Comparison of ENCODE assay signal across 8 mouse cellular contexts in genomic region chr15:102248131-102248811, GRCm38 (mm10). TPM values are rescaled to one million over a fixed set of nuclear protein-coding genes. Genes with fewer than 3 reads are reported as not detected.
DNase-seq lines count a peak whose midpoint lies in the region; ATAC-seq and TF ChIP-seq lines count a peak whose summit lies in the region.

No protein-coding gene starts in this region.

- H3K79me2 ChIP-seq in MEL (ENCODE audit: control insufficient read depth, insufficient read depth, low read length, poor library complexity): no peaks in the 10 kb centered on the region; the same call in 1 of the 2 replicates

- H3K4me3 ChIP-seq in heart, embryonic 14.5 days (ENCODE audit: control insufficient read depth in 1 of 2, insufficient read depth in 1 of 2, low read depth in 1 of 2, low read length in 2 of 2): peak overlapping the region; percentile 61 to 62
- peak overlapping the region; percentile 45 to 66; a peak in 2 of 4 replicates for H3K4me3 ChIP-seq in MEL (ENCODE audit: control insufficient read depth in 1 of 2, insufficient read depth in 1 of 2, low read depth in 2 of 2, low read length in 2 of 2)
- H3K4me3 ChIP-seq in forebrain, postnatal 0 days (ENCODE audit: low read depth, low read length): peak overlapping the region; percentile 66
- H3K4me3 ChIP-seq in midbrain, embryonic 10.5 days: peak overlapping the region; percentile 70

- no peaks in the 10 kb centered on the region for H3K36me3 ChIP-seq in heart, embryonic 14.5 days (ENCODE audit: control insufficient read depth, insufficient read depth, low read length)
- peaks cover 0 to 5% of the 10 kb centered on the region in 2 experiments; a peak in 2 of 4 replicates for H3K36me3 ChIP-seq in MEL (ENCODE audit: control insufficient read depth in 1 of 2, insufficient read depth in 2 of 2, low read length in 2 of 2)
- H3K36me3 ChIP-seq in forebrain, postnatal 0 days (ENCODE audit: insufficient read depth): no peaks in the 10 kb centered on the region
- H3K36me3 ChIP-seq in midbrain, embryonic 10.5 days: no peaks in the 10 kb centered on the region

- ATAC-seq in heart, embryonic 14.5 days (ENCODE audit: insufficient number of reproducible peaks, insufficient read depth, low FRiP score, low read depth): no peak
- no peak for ATAC-seq in forebrain, postnatal 0 days
- ATAC-seq in inflammation-experienced regulatory T-cells, adult 6 months: no peak

- no peak for DNase-seq in heart, postnatal 25 days (ENCODE audit: low spot score)
- no peak for DNase-seq in MEL (ENCODE audit: low read depth, low spot score)
- DNase-seq in forebrain, postnatal 0 days: no peak
- DNase-seq in midbrain, embryonic 10.5 days (ENCODE audit: low spot score): no peak
- DNase-seq in cerebellum, adult 18-20 months: no peak
- DNase-seq in right cerebral cortex, adult 2 months (ENCODE audit: low spot score in 2 of 2): no peak

- WGBS in heart, embryonic 14.5 days: 11% methylated on average over 8 of the region's 8 CpGs
- WGBS in forebrain, postnatal 0 days: 12% methylated on average over 8 of the region's 8 CpGs
- WGBS in midbrain, embryonic 10.5 days: 2% methylated on average over 8 of the region's 8 CpGs

- peak overlapping the region; percentile 98 for H3K4me2 ChIP-seq in heart, embryonic 14.5 days (ENCODE audit: low read length)
- peak overlapping the region; percentile 99 for H3K4me2 ChIP-seq in forebrain, postnatal 0 days (ENCODE audit: low read depth)

- H3K9me3 ChIP-seq in heart, embryonic 14.5 days (ENCODE audit: control insufficient read depth, low read length): no peaks in the 10 kb centered on the region
- no peaks in the 10 kb centered on the region for H3K9me3 ChIP-seq in MEL (replicated peaks; ENCODE audit: insufficient read depth, low read length)
- no peaks in the 10 kb centered on the region for H3K9me3 ChIP-seq in forebrain, postnatal 0 days (ENCODE audit: low read length)
- H3K9me3 ChIP-seq in midbrain, embryonic 10.5 days (replicated peaks): no peaks in the 10 kb centered on the region

- TF ChIP-seq POLR2A in MEL (IDR thresholded peaks at IDR 0.05; ENCODE audit: control insufficient read depth in 1 of 2, insufficient read depth in 1 of 2, low read depth in 1 of 2, low read length in 2 of 2, poor library complexity in 1 of 2): no peak

- TF ChIP-seq RAD21 in MEL (IDR thresholded peaks at IDR 0.05; ENCODE audit: low read depth, low read length): no peak

- no peak for TF ChIP-seq CTCF in MEL (IDR thresholded peaks at IDR 0.05 in 2 of 3, conservative IDR thresholded peaks at IDR 0.05 in 1 of 3; ENCODE audit: control insufficient read depth in 1 of 3, insufficient read depth in 1 of 3, low read depth in 2 of 3, low read length in 3 of 3, poor library complexity in 1 of 3, severe bottlenecking in 1 of 3)
- no peak for TF ChIP-seq CTCF in forebrain, postnatal 0 days (IDR thresholded peaks at IDR 0.05; ENCODE audit: low read depth)

- intact Hi-C loops in heart, postnatal 25 days (cut with DNase I): no loop called here

- peak overlapping the region; percentile 77 to 88 for H3K27ac ChIP-seq in heart, embryonic 14.5 days (replicated peaks in 1 of 2; ENCODE audit: control insufficient read depth in 1 of 2, insufficient read depth in 1 of 2, low read depth in 2 of 2, low read length in 2 of 2)
- no peak overlapping the region for H3K27ac ChIP-seq in MEL (ENCODE audit: control insufficient read depth, low read depth, low read length)
- peak overlapping the region; percentile 59 for H3K27ac ChIP-seq in forebrain, postnatal 0 days (ENCODE audit: low read depth, low read length)
- H3K27ac ChIP-seq in midbrain, embryonic 10.5 days (replicated peaks): peak overlapping the region; percentile 75

- H3K9ac ChIP-seq in heart, embryonic 14.5 days (ENCODE audit: low read length): peak overlapping the region; percentile 76
- H3K9ac ChIP-seq in MEL (ENCODE audit: control insufficient read depth, low read depth, low read length, poor library complexity, severe bottlenecking): peak overlapping the region; percentile 58; the same call in 1 of the 2 replicates
- no peak overlapping the region for H3K9ac ChIP-seq in forebrain, postnatal 0 days

- peaks cover 41% of the 10 kb centered on the region for H3K27me3 ChIP-seq in heart, embryonic 14.5 days (ENCODE audit: control insufficient read depth, insufficient read depth, low read length)
- peaks cover 26 to 40% of the 10 kb centered on the region in 2 experiments for H3K27me3 ChIP-seq in MEL (ENCODE audit: control insufficient read depth in 1 of 2, insufficient read depth in 2 of 2, low read length in 2 of 2)
- no peaks in the 10 kb centered on the region for H3K27me3 ChIP-seq in forebrain, postnatal 0 days (ENCODE audit: insufficient read depth, low read length)
- H3K27me3 ChIP-seq in midbrain, embryonic 10.5 days (ENCODE audit: low read depth, poor library complexity, severe bottlenecking): peaks cover 95% of the 10 kb centered on the region

- TF ChIP-seq EP300 in MEL (IDR thresholded peaks at IDR 0.05; ENCODE audit: low read depth in 1 of 2, low read length in 2 of 2): no peak

- peaks cover 19 to 31% of the 10 kb centered on the region in 2 experiments for H3K4me1 ChIP-seq in heart, embryonic 14.5 days (ENCODE audit: control insufficient read depth in 2 of 2, insufficient read depth in 2 of 2, low read length in 2 of 2)
- peaks cover 5 to 24% of the 10 kb centered on the region in 2 experiments for H3K4me1 ChIP-seq in MEL (ENCODE audit: control insufficient read depth in 1 of 2, insufficient read depth in 2 of 2, low read length in 2 of 2)
- peaks cover 15% of the 10 kb centered on the region for H3K4me1 ChIP-seq in forebrain, postnatal 0 days (ENCODE audit: insufficient read depth)
- H3K4me1 ChIP-seq in midbrain, embryonic 10.5 days: peaks cover 77% of the 10 kb centered on the region

RNA-seq across cellular contexts. Expression of gene Rarg, which starts 9.0 kb away (rescaled TPM):
- polyA plus RNA-seq in heart, embryonic 14.5 days (2014; fragmentation: Nextera tagmentation; extraction: Ambion mirVana): 6.7 and 7.6 TPM in 2 replicates
- 10 to 100 TPM; 17.0 to 20.8 TPM for total RNA-seq in heart, postnatal 25 days (2021)
- 0.39 and 0.59 TPM in 2 replicates for total RNA-seq in MEL (2012; rRNA removed)
- polyA plus RNA-seq in MEL (2012; ENCODE audit: insufficient read depth in 1 of 2, insufficient read length in 2 of 2, low read depth in 1 of 2, low replicate concordance in 2 of 2, missing spikeins in 1 of 2): 1 to 10 TPM in 1 of 2 experiments, not detected in 1; 5.8 TPM
- 6.5 and 12.3 TPM in 2 replicates for total RNA-seq in forebrain, postnatal 0 days (2014; rRNA removed)
- polyA plus RNA-seq in forebrain, postnatal 0 days (2015; fragmentation: Nextera tagmentation; extraction: Ambion mirVana): 4.5 and 4.6 TPM in 2 replicates
- 14.3 and 16.2 TPM in 2 replicates for polyA plus RNA-seq in midbrain, embryonic 10.5 days (2016; fragmentation: Nextera tagmentation; extraction: Ambion mirVana)
- 10 to 100 TPM; 15.5 to 18.4 (median 18.3) TPM for polyA plus RNA-seq in inflammation-experienced regulatory T-cells, adult 6 months (2017; shearing (Covaris generic))

RNA-seq across cellular contexts. Expression of gene Itgb7, which starts 16.5 kb away (rescaled TPM):
- polyA plus RNA-seq in heart, embryonic 14.5 days (2014; fragmentation: Nextera tagmentation; extraction: Ambion mirVana): 0.65 and 1.4 TPM in 2 replicates
- total RNA-seq in heart, postnatal 25 days (2021): 1 to 10 TPM; 1.3 TPM
- total RNA-seq in MEL (2012; rRNA removed): 7.4 TPM in 2 replicates
- polyA plus RNA-seq in MEL (2012; ENCODE audit: insufficient read depth in 1 of 2, insufficient read length in 2 of 2, low read depth in 1 of 2, low replicate concordance in 2 of 2, missing spikeins in 1 of 2): 10 to 100 TPM in 1 of 2 experiments, not detected in 1; 15.2 TPM
- 0.31 and 2.4 TPM in 2 replicates for total RNA-seq in forebrain, postnatal 0 days (2014; rRNA removed)
- 0.50 and 0.75 TPM in 2 replicates for polyA plus RNA-seq in forebrain, postnatal 0 days (2015; fragmentation: Nextera tagmentation; extraction: Ambion mirVana)
- 0.31 and 0.56 TPM in 2 replicates for polyA plus RNA-seq in midbrain, embryonic 10.5 days (2016; fragmentation: Nextera tagmentation; extraction: Ambion mirVana)
- 100 to 1,000 TPM; 364 to 513 (median 397) TPM for polyA plus RNA-seq in inflammation-experienced regulatory T-cells, adult 6 months (2017; shearing (Covaris generic))

RNA-seq across cellular contexts. Expression of gene Gm9918, which starts 22.1 kb away (rescaled TPM):
- polyA plus RNA-seq in heart, embryonic 14.5 days (2014; fragmentation: Nextera tagmentation; extraction: Ambion mirVana): 0.15 TPM in 1 of 2 replicates, not detected in the other
- not detected for total RNA-seq in heart, postnatal 25 days (2021)
- total RNA-seq in MEL (2012; rRNA removed): not detected in 2 replicates
- under 1 TPM in 1 of 2 experiments, not detected in 1; 0.04 TPM for polyA plus RNA-seq in MEL (2012; ENCODE audit: insufficient read depth in 1 of 2, insufficient read length in 2 of 2, low read depth in 1 of 2, low replicate concordance in 2 of 2, missing spikeins in 1 of 2)
- 0.15 TPM in 1 of 2 replicates, not detected in the other for total RNA-seq in forebrain, postnatal 0 days (2014; rRNA removed)
- polyA plus RNA-seq in forebrain, postnatal 0 days (2015; fragmentation: Nextera tagmentation; extraction: Ambion mirVana): not detected in 2 replicates
- 0.35 and 0.41 TPM in 2 replicates for polyA plus RNA-seq in midbrain, embryonic 10.5 days (2016; fragmentation: Nextera tagmentation; extraction: Ambion mirVana)
- polyA plus RNA-seq in inflammation-experienced regulatory T-cells, adult 6 months (2017; shearing (Covaris generic)): not detected

RNA-seq across cellular contexts. Expression of gene Mfsd5, which starts 31.0 kb away (rescaled TPM):
- polyA plus RNA-seq in heart, embryonic 14.5 days (2014; fragmentation: Nextera tagmentation; extraction: Ambion mirVana): 39.2 and 41.3 TPM in 2 replicates
- total RNA-seq in heart, postnatal 25 days (2021): 10 to 100 TPM; 15.5 to 18.5 TPM
- 49.7 and 56.3 TPM in 2 replicates for total RNA-seq in MEL (2012; rRNA removed)
- 100 to 1,000 TPM in 1 of 2 experiments, 10 to 100 TPM in 1; 83.6 to 115 TPM for polyA plus RNA-seq in MEL (2012; ENCODE audit: insufficient read depth in 1 of 2, insufficient read length in 2 of 2, low read depth in 1 of 2, low replicate concordance in 2 of 2, missing spikeins in 1 of 2)
- 33.2 and 39.3 TPM in 2 replicates for total RNA-seq in forebrain, postnatal 0 days (2014; rRNA removed)
- polyA plus RNA-seq in forebrain, postnatal 0 days (2015; fragmentation: Nextera tagmentation; extraction: Ambion mirVana): 63.0 and 63.7 TPM in 2 replicates
- 59.2 and 63.2 TPM in 2 replicates for polyA plus RNA-seq in midbrain, embryonic 10.5 days (2016; fragmentation: Nextera tagmentation; extraction: Ambion mirVana)
- polyA plus RNA-seq in inflammation-experienced regulatory T-cells, adult 6 months (2017; shearing (Covaris generic)): 10 to 100 TPM; 30.8 to 33.1 (median 31.8) TPM

RNA-seq across cellular contexts. Expression of gene Csad, which starts 43.7 kb away (rescaled TPM):
- 35.1 and 36.4 TPM in 2 replicates for polyA plus RNA-seq in heart, embryonic 14.5 days (2014; fragmentation: Nextera tagmentation; extraction: Ambion mirVana)
- total RNA-seq in heart, postnatal 25 days (2021): 10 to 100 TPM; 15.7 to 16.3 TPM
- 4.1 and 5.3 TPM in 2 replicates for total RNA-seq in MEL (2012; rRNA removed)
- polyA plus RNA-seq in MEL (2012; ENCODE audit: insufficient read depth in 1 of 2, insufficient read length in 2 of 2, low read depth in 1 of 2, low replicate concordance in 2 of 2, missing spikeins in 1 of 2): 10 to 100 TPM in 1 of 2 experiments, not detected in 1; 10.5 TPM
- total RNA-seq in forebrain, postnatal 0 days (2014; rRNA removed): 46.2 and 47.8 TPM in 2 replicates
- 25.9 and 29.9 TPM in 2 replicates for polyA plus RNA-seq in forebrain, postnatal 0 days (2015; fragmentation: Nextera tagmentation; extraction: Ambion mirVana)
- polyA plus RNA-seq in midbrain, embryonic 10.5 days (2016; fragmentation: Nextera tagmentation; extraction: Ambion mirVana): 32.8 and 38.8 TPM in 2 replicates
- polyA plus RNA-seq in inflammation-experienced regulatory T-cells, adult 6 months (2017; shearing (Covaris generic)): 10 to 100 TPM in 2 of 3 experiments, 1 to 10 TPM in 1; 5.0 to 14.6 (median 14.0) TPM

Comparison
In these comparisons a context has a peak if more than half of its experiments do, and no peak if none do; other contexts are left out.
1. RNA of gene Itgb7, which starts 16.5 kb away (polyA plus RNA-seq): 364 to 513 TPM in inflammation-experienced regulatory T-cells, adult 6 months; 15.2 TPM in MEL, 0.65 to 1.4 TPM in heart, embryonic 14.5 days, 0.50 to 0.75 TPM in forebrain, postnatal 0 days and 0.31 to 0.56 TPM in midbrain, embryonic 10.5 days; every median in the first group is over 10 times any median in the second.
2. Peak in every context shown above with its lines, with median percentiles within 50 percentile points of each other: H3K4me3 ChIP-seq.